Mouse (Mus musculus) spleen, adult 18-20 months (tissue): ENCODE measurements around the gene Ccdc155.

Experiments used
- DNase-seq, 2 experiments: peaks; one replicate each; pipeline ENCODE4 v3.0.0; 2022; ENCODE audit warnings: mixed read lengths in 2 of 2

Ccdc155 gene

GRCm38 (mm10) chr7:45204380-45205143 lies at the start of gene Ccdc155:
Gene Ccdc155 (minus strand): TSS chr7:45204892.
- peak; percentile 86 to 89 for DNase-seq

GRCm38 (mm10) chr7:45253806-45254205 lies 49.1 kb upstream of the Ccdc155 start:
- no peak for DNase-seq

GRCm38 (mm10) chr7:45247666-45248065 lies 43.0 kb upstream of the Ccdc155 start:
- no peak for DNase-seq

- no peak for DNase-seq
Observed at GRCm38 (mm10) chr7:45241389-45241749, 36.7 kb upstream of the Ccdc155 start.

- peak in 1 of 2 experiments; percentile 18 for DNase-seq
Observed at GRCm38 (mm10) chr7:45240633-45241388, 36.1 kb upstream of the Ccdc155 start, which contains the start of gene Slc6a16. Gene Slc6a16 (plus strand): TSS chr7:45241085.

- DNase-seq = no peak
Observed at GRCm38 (mm10) chr7:45240109-45240508, 35.4 kb upstream of the Ccdc155 start.

- DNase-seq = peak; percentile 75 to 80
Observed at GRCm38 (mm10) chr7:45238723-45239496, 34.2 kb upstream of the Ccdc155 start, which contains the start of gene Cd37. Gene Cd37 (minus strand): TSS chr7:45239115.

GRCm38 (mm10) chr7:45237747-45238699 lies 33.3 kb upstream of the Ccdc155 start:
- DNase-seq = no peak

GRCm38 (mm10) chr7:45235656-45236180 lies 31.0 kb upstream of the Ccdc155 start:
- no peak for DNase-seq

GRCm38 (mm10) chr7:45234922-45235571 lies 30.4 kb upstream of the Ccdc155 start:
- DNase-seq = no peak

GRCm38 (mm10) chr7:45234333-45234841 lies 29.7 kb upstream of the Ccdc155 start:
- no peak for DNase-seq

- peak; percentile 43 to 51 for DNase-seq
Observed at GRCm38 (mm10) chr7:45233580-45234332, 29.1 kb upstream of the Ccdc155 start.

- no peak for DNase-seq
Observed at GRCm38 (mm10) chr7:45232716-45233465, 28.2 kb upstream of the Ccdc155 start.

- DNase-seq = no peak
Observed at GRCm38 (mm10) chr7:45231941-45232340, 27.2 kb upstream of the Ccdc155 start.

- no peak for DNase-seq
Observed at GRCm38 (mm10) chr7:45231192-45231591, 26.5 kb upstream of the Ccdc155 start.

GRCm38 (mm10) chr7:45229459-45230203 lies 24.9 kb upstream of the Ccdc155 start:
- DNase-seq = peak; percentile 52 to 55

- DNase-seq = no peak
Observed at GRCm38 (mm10) chr7:45229046-45229445, 24.4 kb upstream of the Ccdc155 start.

- no peak for DNase-seq
Observed at GRCm38 (mm10) chr7:45228548-45228947, 23.9 kb upstream of the Ccdc155 start.

GRCm38 (mm10) chr7:45226421-45226820 lies 21.7 kb upstream of the Ccdc155 start:
- DNase-seq = no peak
